Mouse (Mus musculus): ENCODE results near the gene Mepce.
"Not testable (repeated sequence)": the region's sequence is repeated elsewhere in the genome, so short reads cannot be mapped to it uniquely, and the experiment has no call there.

Gene Mepce

GRCm38 (mm10) chr5:137756882-137757661, 30.4 kb downstream of the Mepce start:
- peak; percentile 90 to 94 for DNase-seq

GRCm38 (mm10) chr5:137756106-137756505, 31.3 kb downstream of the Mepce start:
- DNase-seq: no peak

- no peak for DNase-seq
Measured at GRCm38 (mm10) chr5:137755425-137755824, 32.0 kb downstream of the Mepce start.

- DNase-seq: no peak
Measured at GRCm38 (mm10) chr5:137753111-137753832, 34.2 kb downstream of the Mepce start.

- no peak for DNase-seq
Measured at GRCm38 (mm10) chr5:137751988-137752387, 35.5 kb downstream of the Mepce start.

- no peak for DNase-seq
Measured at GRCm38 (mm10) chr5:137751221-137751887, 36.1 kb downstream of the Mepce start.

- DNase-seq: not testable (repeated sequence)
Measured at GRCm38 (mm10) chr5:137750212-137750611, 37.2 kb downstream of the Mepce start.

- no peak for DNase-seq
Measured at GRCm38 (mm10) chr5:137749196-137749836, 38.1 kb downstream of the Mepce start.

- peak in 1 of 2 experiments; percentile 5 for DNase-seq
Measured at GRCm38 (mm10) chr5:137748130-137748770, 39.2 kb downstream of the Mepce start.

- DNase-seq: peak; percentile 45 to 61
Measured at GRCm38 (mm10) chr5:137747326-137747961, 40.0 kb downstream of the Mepce start.

GRCm38 (mm10) chr5:137746851-137747325, 40.6 kb downstream of the Mepce start:
- DNase-seq: peak in 1 of 2 experiments; percentile 16

GRCm38 (mm10) chr5:137746282-137746850, 41.1 kb downstream of the Mepce start:
- DNase-seq: peak in 1 of 2 experiments; percentile 65

GRCm38 (mm10) chr5:137745214-137746171, 42.0 kb downstream of the Mepce start, which contains the start of gene Tsc22d4:
Gene Tsc22d4, plus strand, starts transcription at chr5:137745730.
- DNase-seq: peak; percentile 77 to 84

- DNase-seq: no peak
Measured at GRCm38 (mm10) chr5:137744197-137744596, 43.3 kb downstream of the Mepce start.

- DNase-seq: no peak
Measured at GRCm38 (mm10) chr5:137742836-137743235, 44.6 kb downstream of the Mepce start.

GRCm38 (mm10) chr5:137742048-137742447, 45.4 kb downstream of the Mepce start:
- no peak for DNase-seq

GRCm38 (mm10) chr5:137741023-137741931, 46.2 kb downstream of the Mepce start, which contains the start of gene Nyap1:
Gene Nyap1, minus strand, starts transcription at chr5:137741607.
- DNase-seq: peak; percentile 83 to 85

- peak in 1 of 2 experiments; percentile 28 for DNase-seq
Measured at GRCm38 (mm10) chr5:137740506-137740905, 46.9 kb downstream of the Mepce start.

GRCm38 (mm10) chr5:137739471-137739870, 48.0 kb downstream of the Mepce start:
- no peak for DNase-seq
